Mouse (Mus musculus): ENCODE measurements around the gene Nhlh2. TPM values are rescaled to one million over a fixed set of nuclear protein-coding genes. Genes with fewer than 3 reads are reported as not detected.

Gene Nhlh2
- not detected in 4 replicates for total RNA-seq (2023; ENCODE audit: inconsistent age)

DNA sequence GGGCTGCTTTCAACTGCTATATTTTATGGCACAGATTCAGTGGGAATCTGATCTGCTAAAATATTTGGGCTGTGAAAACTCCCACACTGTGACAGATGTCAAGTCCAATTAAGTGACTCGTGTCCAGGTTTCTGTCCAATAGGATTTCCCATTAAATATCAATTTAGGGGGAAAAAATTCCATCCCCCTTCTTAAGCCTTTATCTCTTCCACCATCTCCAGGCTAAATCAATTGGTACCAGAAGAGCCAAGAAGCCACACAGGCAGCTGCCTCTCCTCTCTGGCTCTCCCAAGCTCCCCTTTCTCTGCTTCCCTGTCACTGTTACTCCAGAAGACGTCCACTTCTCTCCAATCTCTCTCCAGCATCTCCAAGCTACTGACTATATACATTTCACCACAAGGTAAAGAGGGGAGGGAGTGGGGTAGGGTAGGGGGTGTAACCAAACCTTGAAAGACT, at the start of gene Nhlh2:
TSS of gene Nhlh2 (plus strand) at position 151 of the 456 bp plus-strand sequence.

Other genes with a start within 250 kb of the Nhlh2 start
- not detected in 4 replicates for gene Mab21l3, start 161.1 kb upstream of the Nhlh2 start, total RNA-seq (2023; ENCODE audit: inconsistent age)
- gene Slc22a15, start 85.6 kb upstream of the Nhlh2 start, total RNA-seq (2023; ENCODE audit: inconsistent age) = 0.78 to 1.8 TPM (median 1.3 TPM) in 4 replicates
- not detected in 4 replicates for gene Casq2, start 76.3 kb downstream of the Nhlh2 start, total RNA-seq (2023; ENCODE audit: inconsistent age)
- not detected in 4 replicates for gene Vangl1, start 194.6 kb downstream of the Nhlh2 start, total RNA-seq (2023; ENCODE audit: inconsistent age)